Mouse (Mus musculus) midbrain, embryonic 11.5 days (tissue): ENCODE results near the gene Pusl1. TPM values are rescaled to one million over a fixed set of nuclear protein-coding genes. Genes with fewer than 3 reads are reported as not detected.

Experiments used
- ATAC-seq: fragments of 200-750 bp; cut with Nextera tagmentation; 2 replicates; pipeline ENCODE4 v1.8.0; 2017; ENCODE audit warnings: moderate TSS enrichment, moderate library complexity; ENCODE audit not compliant: low FRiP score
- DNase-seq: peaks from one replicate; pipeline ENCODE4 v3.0.0; 2015; ENCODE audit warnings: low spot score; ENCODE audit errors: missing footprints
- H3K27ac ChIP-seq: fragments of 300-500 bp; sonication (generic); 2 replicates; pipeline ENCODE4 v1.5.1; 2014; ENCODE audit warnings: low read depth, low read length
- H3K27me3 ChIP-seq: fragments of 300-500 bp; sonication (generic); 2 replicates; pipeline ENCODE4 v1.6.1; 2014; ENCODE audit warnings: mild to moderate bottlenecking, low read length, moderate library complexity, mixed read lengths; ENCODE audit not compliant: control insufficient read depth, insufficient read depth
- H3K36me3 ChIP-seq: fragments of 300-500 bp; sonication (generic); 2 replicates; pipeline ENCODE4 v1.6.1; 2014; ENCODE audit warnings: mild to moderate bottlenecking, low read length, moderate library complexity, mixed read lengths; ENCODE audit not compliant: control insufficient read depth, insufficient read depth
- H3K4me1 ChIP-seq: fragments of 300-500 bp; sonication (generic); 2 replicates; pipeline ENCODE4 v1.6.1; 2014; ENCODE audit warnings: low read length; ENCODE audit not compliant: control insufficient read depth, insufficient read depth
- H3K4me2 ChIP-seq: fragments of 300-500 bp; sonication (generic); 2 replicates; pipeline ENCODE4 v1.6.1; 2014; ENCODE audit warnings: mild to moderate bottlenecking, moderate library complexity
- H3K4me3 ChIP-seq: fragments of 300-500 bp; sonication (generic); 2 replicates; pipeline ENCODE4 v1.5.1; 2014; ENCODE audit warnings: low read depth, low read length
- H3K9ac ChIP-seq: fragments of 300-500 bp; sonication (generic); 2 replicates; pipeline ENCODE4 v1.6.1; 2014; ENCODE audit warnings: low read length
- H3K9me3 ChIP-seq: fragments of 300-500 bp; sonication (generic); 2 replicates; pipeline ENCODE4 v1.6.1; 2016; ENCODE audit warnings: low read length; ENCODE audit not compliant: control insufficient read depth
- WGBS: fragments of 180-500 bp; shearing (Covaris S2); extraction: QIAGEN DNeasy Blood & Tissue Kit; methylation state at CpG from one replicate; pipeline ENCODE4 v1.1.7; 2014; 5-methylcytosine and 5-hydroxymethylcytosine counted together
- polyA plus RNA-seq: library from polyadenylated mRNA; unstranded; fragments of >200 nt; fragmentation: Nextera tagmentation; extraction: Ambion mirVana; gene quantifications from 2 replicates; pipeline ENCODE4 v1.2.1, GENCODE M21; 2014

Gene Pusl1
- polyA plus RNA-seq, 1 experiment from 2014 or later = 39.4 TPM

GRCm38 (mm10) chr4:155901205-155901604 is 9.6 kb upstream of the Pusl1 start:
- DNase-seq (no peak), ATAC-seq (no peak)
- Histone ChIP-seq H3K4me1 (no peaks in the 10 kb centered on the region), H3K27ac (no peak overlapping the region), H3K9me3 (no peaks in the 10 kb centered on the region), H3K4me3 (no peak overlapping the region), H3K9ac (no peak overlapping the region), H3K36me3 (peaks cover 39% of the 10 kb centered on the region), H3K27me3 (no peaks in the 10 kb centered on the region), H3K4me2 (no peak overlapping the region)
- 93% methylated on average over 3 of the region's 3 CpGs for WGBS

DNA sequence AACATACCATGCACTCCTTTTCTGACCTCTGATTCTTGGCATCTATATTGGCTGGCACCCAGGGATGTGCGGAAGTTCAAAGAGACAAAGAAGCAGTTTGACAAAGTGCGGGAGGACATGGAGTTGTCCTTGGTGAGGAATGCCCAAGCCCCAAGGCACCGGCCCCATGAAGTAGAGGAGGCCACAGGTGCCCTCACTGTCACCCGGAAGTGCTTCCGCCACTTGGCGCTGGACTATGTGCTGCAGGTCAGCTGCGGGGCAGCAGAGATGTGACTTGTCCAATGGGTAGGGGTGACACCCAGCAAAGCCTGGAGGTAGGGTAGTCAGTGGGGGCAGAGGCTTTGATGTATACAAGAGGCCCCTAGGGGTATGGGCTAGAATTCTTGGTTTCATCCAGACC is 7.8 kb upstream of the Pusl1 start:
- peaks cover 7% of the 10 kb centered on the region for H3K4me1 ChIP-seq
- H3K4me3 ChIP-seq = no peak overlapping the region
- H3K27ac ChIP-seq = no peak overlapping the region
- no peak overlapping the region for H3K4me2 ChIP-seq
- 97% methylated on average over 7 of the region's 7 CpGs for WGBS
- ATAC-seq = no peak
- no peaks in the 10 kb centered on the region for H3K27me3 ChIP-seq
- H3K9ac ChIP-seq = no peak overlapping the region
- no peaks in the 10 kb centered on the region for H3K9me3 ChIP-seq
- DNase-seq = no peak
- H3K36me3 ChIP-seq = peaks cover 35% of the 10 kb centered on the region

DNA sequence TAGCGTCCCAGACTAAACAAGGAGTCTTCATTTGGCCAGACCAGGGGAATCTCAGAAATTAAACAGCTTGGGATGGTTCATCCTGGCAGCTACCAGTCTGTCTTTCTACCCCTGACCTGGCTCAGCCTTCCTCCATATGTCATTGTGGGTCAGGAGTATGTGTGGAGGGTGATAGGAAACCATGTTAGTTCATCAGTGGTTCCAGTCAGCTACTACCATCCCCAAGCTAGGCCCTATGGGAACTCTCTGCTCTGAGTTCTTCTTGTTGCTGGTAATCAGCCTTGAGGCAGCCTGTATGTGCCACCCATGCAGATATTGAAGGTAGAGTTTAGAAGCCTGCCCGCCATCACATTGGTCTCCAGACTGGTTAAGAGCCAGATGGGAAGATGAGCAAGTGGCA is 6.7 kb upstream of the Pusl1 start:
- Histone ChIP-seq H3K4me1 (peaks cover 16% of the 10 kb centered on the region), H3K36me3 (peaks cover 29% of the 10 kb centered on the region), H3K27me3 (no peaks in the 10 kb centered on the region), H3K9ac (no peak overlapping the region), H3K27ac (no peak overlapping the region), H3K4me3 (no peak overlapping the region), H3K9me3 (no peaks in the 10 kb centered on the region), H3K4me2 (no peak overlapping the region)
- ATAC-seq (no peak), DNase-seq (peak; percentile 64)
- 89% methylated on average over 2 of the region's 2 CpGs for WGBS

DNA sequence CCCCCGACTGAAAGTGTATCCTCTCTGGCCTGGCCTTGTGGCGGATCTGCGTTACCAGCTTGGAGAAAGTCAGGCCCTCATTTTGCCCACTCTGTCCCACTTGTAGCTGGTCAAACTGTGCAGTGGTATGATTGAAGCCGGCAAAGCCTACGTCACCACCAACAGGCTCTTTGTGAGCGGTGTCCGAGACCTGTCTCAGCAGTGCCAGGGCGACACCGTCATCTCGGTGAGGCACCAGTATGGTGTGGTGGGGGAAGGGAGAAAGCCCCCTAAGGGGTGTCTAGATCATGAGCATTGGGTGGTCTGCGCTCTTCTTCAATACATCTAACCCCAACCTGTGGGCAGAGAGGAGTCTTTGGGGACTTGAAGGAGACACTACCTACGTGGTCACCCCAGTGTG is 4.9 kb upstream of the Pusl1 start:
- no peaks in the 10 kb centered on the region for H3K27me3 ChIP-seq
- H3K4me2 ChIP-seq = no peak overlapping the region
- no peak for ATAC-seq
- 96% methylated on average over 12 of the region's 12 CpGs for WGBS
- H3K27ac ChIP-seq = no peak overlapping the region
- H3K4me3 ChIP-seq = no peak overlapping the region
- no peaks in the 10 kb centered on the region for H3K9me3 ChIP-seq
- no peak overlapping the region for H3K9ac ChIP-seq
- DNase-seq = no peak
- H3K4me1 ChIP-seq = peaks cover 16% of the 10 kb centered on the region
- H3K36me3 ChIP-seq = peaks cover 14% of the 10 kb centered on the region; the same call in 1 of the 2 replicates

GRCm38 (mm10) chr4:155895826-155896225 is 4.2 kb upstream of the Pusl1 start:
- Histone ChIP-seq H3K9ac (no peak overlapping the region), H3K27ac (no peak overlapping the region), H3K4me1 (peaks cover 19% of the 10 kb centered on the region), H3K9me3 (no peaks in the 10 kb centered on the region), H3K4me3 (no peak overlapping the region), H3K4me2 (no peak overlapping the region), H3K27me3 (no peaks in the 10 kb centered on the region), H3K36me3 (peaks cover 12% of the 10 kb centered on the region; the same call in 1 of the 2 replicates)
- 96% methylated on average over 4 of the region's 4 CpGs for WGBS
- ATAC-seq (no peak), DNase-seq (no peak)

DNA sequence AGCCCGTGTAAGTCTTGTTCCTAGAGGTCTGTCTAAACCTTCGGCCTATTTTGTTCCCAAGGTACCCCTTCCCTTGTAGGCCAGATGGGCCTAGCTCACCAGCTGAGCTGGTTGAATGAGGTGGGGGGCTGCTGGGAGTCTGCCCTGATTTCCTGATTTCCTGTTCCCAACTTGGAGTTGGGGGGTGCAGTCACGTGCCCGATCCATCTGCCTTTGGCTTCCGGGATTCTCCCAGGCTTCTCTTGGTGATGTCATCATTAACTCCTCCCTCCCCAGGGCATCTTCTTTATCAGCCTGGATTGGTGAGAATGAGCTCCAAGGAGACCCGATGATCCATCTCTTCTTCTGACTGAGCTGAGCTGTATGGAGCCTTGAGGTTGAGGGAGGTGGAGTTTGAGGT is 3.6 kb upstream of the Pusl1 start:
- 0 out of 2 replicates have a peak overlapping the region, but pooled peaks have one; percentile 33 for H3K9ac ChIP-seq
- peaks cover 25% of the 10 kb centered on the region for H3K4me1 ChIP-seq
- WGBS = 44% methylated on average over 6 of the region's 6 CpGs
- DNase-seq (no peak), ATAC-seq (no peak)
- no peak overlapping the region for H3K4me2 ChIP-seq
- H3K9me3 ChIP-seq = no peaks in the 10 kb centered on the region
- no peak overlapping the region for H3K27ac ChIP-seq
- H3K36me3 ChIP-seq = peaks cover 12% of the 10 kb centered on the region; the same call in 1 of the 2 replicates
- H3K27me3 ChIP-seq = no peaks in the 10 kb centered on the region
- no peak overlapping the region for H3K4me3 ChIP-seq

GRCm38 (mm10) chr4:155894311-155894881 is 2.8 kb upstream of the Pusl1 start:
- ATAC-seq (no peak), DNase-seq (no peak)
- Histone ChIP-seq H3K27ac (no peak overlapping the region), H3K9me3 (no peaks in the 10 kb centered on the region), H3K4me3 (no peak overlapping the region), H3K9ac (peak overlapping the region; percentile 33), H3K36me3 (peaks cover 7% of the 10 kb centered on the region; the same call in 1 of the 2 replicates), H3K4me1 (peaks cover 26% of the 10 kb centered on the region), H3K27me3 (no peaks in the 10 kb centered on the region), H3K4me2 (peak overlapping the region; percentile 15)
- WGBS = 42% methylated on average over 8 of the region's 8 CpGs

DNA sequence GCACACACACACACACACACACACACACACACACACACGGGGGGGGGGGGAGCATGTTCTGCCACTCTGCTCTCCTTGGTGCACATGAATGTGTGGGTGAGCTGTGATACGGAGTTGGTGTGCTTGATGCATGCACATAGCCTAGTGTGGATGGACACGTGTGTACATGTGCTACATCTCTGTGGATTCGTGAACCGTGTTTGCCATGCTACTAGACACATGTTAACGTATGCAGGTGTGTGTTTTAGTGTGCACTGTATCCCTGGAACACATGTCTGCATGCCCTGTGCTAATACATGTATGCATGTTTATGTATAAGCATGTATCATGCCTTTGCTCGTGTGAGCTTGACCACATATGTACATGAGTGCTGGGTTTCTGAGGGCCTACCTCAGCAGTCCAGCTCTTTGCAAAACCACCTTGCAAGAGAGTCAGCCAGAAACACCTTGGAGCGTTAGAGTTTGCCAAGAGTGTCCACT is 1.7 kb upstream of the Pusl1 start:
- DNase-seq = no peak

GRCm38 (mm10) chr4:155892438-155893211 is 1.0 kb upstream of the Pusl1 start:
- Histone ChIP-seq H3K9ac (peak overlapping the region; percentile 90), H3K27me3 (no peaks in the 10 kb centered on the region), H3K4me2 (peak overlapping the region; percentile 99), H3K4me1 (peaks cover 26% of the 10 kb centered on the region), H3K36me3 (peaks cover 15% of the 10 kb centered on the region), H3K9me3 (no peaks in the 10 kb centered on the region), H3K27ac (peak overlapping the region; percentile 96), H3K4me3 (peak overlapping the region; percentile 92)
- peak; percentile 60 for ATAC-seq
- WGBS = 5% methylated on average over 37 of the region's 37 CpGs
- peak; percentile 93 for DNase-seq

More for the DNA sequence above, 1.7 kb upstream of the Pusl1 start:
- Histone ChIP-seq H3K4me3 (peak overlapping the region; percentile 92), H3K4me2 (peak overlapping the region; percentile 99), H3K36me3 (peaks cover 9% of the 10 kb centered on the region; the same call in 1 of the 2 replicates), H3K9ac (peak overlapping the region; percentile 90), H3K27ac (no peak overlapping the region), H3K4me1 (peaks cover 26% of the 10 kb centered on the region), H3K27me3 (no peaks in the 10 kb centered on the region), H3K9me3 (no peaks in the 10 kb centered on the region)
- no peak for ATAC-seq
- 70% methylated on average over 8 of the region's 8 CpGs for WGBS
